Comparison of ENCODE assay signal across 8 mouse cellular contexts in genomic region chr11:88251972-88252766, GRCm38 (mm10). TPM values are rescaled to one million over a fixed set of nuclear protein-coding genes. Genes with fewer than 3 reads are reported as not detected.
DNase-seq lines count a peak whose midpoint lies in the region; ATAC-seq lines count a peak whose summit lies in the region.

No protein-coding gene starts in this region.

- intact Hi-C loops in heart, postnatal 10 days (cut with DNase I) = loop anchor here (1.0 to 10.0 kb wide), 7 partner anchors 35 to 571 kb away; no protein-coding TSS in a partner anchor

- peak overlapping the region; percentile 21; the same call in 1 of the 2 replicates for H3K9ac ChIP-seq in forebrain, embryonic 14.5 days (ENCODE audit: low read length)
- no peak overlapping the region for H3K9ac ChIP-seq in liver, embryonic 16.5 days (ENCODE audit: low read depth, low read length)
- no peak overlapping the region for H3K9ac ChIP-seq in neural tube, embryonic 12.5 days
- peak overlapping the region; percentile 21 for H3K9ac ChIP-seq in stomach, embryonic 16.5 days (ENCODE audit: low read length)

- H3K4me1 ChIP-seq in forebrain, embryonic 14.5 days (ENCODE audit: control insufficient read depth, insufficient read depth, low read length) = peaks cover 12% of the 10 kb centered on the region
- H3K4me1 ChIP-seq in liver, embryonic 16.5 days (ENCODE audit: control insufficient read depth, low read depth, low read length) = no peaks in the 10 kb centered on the region
- H3K4me1 ChIP-seq in neural tube, embryonic 12.5 days = peaks cover 54% of the 10 kb centered on the region
- H3K4me1 ChIP-seq in stomach, embryonic 16.5 days (ENCODE audit: control insufficient read depth, insufficient read depth, low read length) = peaks cover 13% of the 10 kb centered on the region

- H3K4me2 ChIP-seq in forebrain, embryonic 14.5 days (ENCODE audit: low read length) = peak overlapping the region; percentile 38; the same call in 1 of the 2 replicates
- no peak overlapping the region for H3K4me2 ChIP-seq in liver, embryonic 16.5 days (ENCODE audit: low read depth, low read length)
- peak overlapping the region; percentile 40 for H3K4me2 ChIP-seq in neural tube, embryonic 12.5 days (replicated peaks)
- H3K4me2 ChIP-seq in stomach, embryonic 16.5 days (ENCODE audit: low read depth, low read length) = peak overlapping the region; percentile 46

- peak overlapping the region; percentile 53; the same call in 1 of the 2 replicates for H3K27ac ChIP-seq in forebrain, embryonic 14.5 days (ENCODE audit: low read depth, low read length)
- H3K27ac ChIP-seq in liver, embryonic 16.5 days (ENCODE audit: low read length) = no peak overlapping the region
- H3K27ac ChIP-seq in neural tube, embryonic 12.5 days = peak overlapping the region; percentile 59; the same call in 1 of the 2 replicates
- H3K27ac ChIP-seq in stomach, embryonic 16.5 days (ENCODE audit: low read length) = no peak overlapping the region

- no peaks in the 10 kb centered on the region for H3K9me3 ChIP-seq in forebrain, embryonic 14.5 days (replicated peaks; ENCODE audit: control insufficient read depth, low read length)
- H3K9me3 ChIP-seq in liver, embryonic 16.5 days (replicated peaks; ENCODE audit: control insufficient read depth, low read length) = no peaks in the 10 kb centered on the region
- H3K9me3 ChIP-seq in neural tube, embryonic 12.5 days = no peaks in the 10 kb centered on the region
- H3K9me3 ChIP-seq in stomach, embryonic 16.5 days (replicated peaks; ENCODE audit: control insufficient read depth, low read length) = no peaks in the 10 kb centered on the region

- ATAC-seq in forebrain, embryonic 14.5 days = peak; percentile 96
- ATAC-seq in liver, embryonic 16.5 days (ENCODE audit: low read depth) = peak; percentile 35; the same call in 1 of the 2 replicates
- ATAC-seq in neural tube, embryonic 12.5 days (ENCODE audit: low FRiP score, low read depth) = peak; percentile 91
- peak; percentile 79 for ATAC-seq in stomach, embryonic 16.5 days (ENCODE audit: insufficient read depth, low FRiP score)

- H3K36me3 ChIP-seq in forebrain, embryonic 14.5 days (ENCODE audit: control insufficient read depth, insufficient read depth, low read length) = no peaks in the 10 kb centered on the region
- no peaks in the 10 kb centered on the region for H3K36me3 ChIP-seq in liver, embryonic 16.5 days (ENCODE audit: control insufficient read depth, insufficient read depth)
- H3K36me3 ChIP-seq in neural tube, embryonic 12.5 days = no peaks in the 10 kb centered on the region
- no peaks in the 10 kb centered on the region for H3K36me3 ChIP-seq in stomach, embryonic 16.5 days (ENCODE audit: control insufficient read depth, insufficient read depth, low read length)

- peak; percentile 67 to 75 for DNase-seq in CD8-positive naive resting alpha-beta T cell, adult 2 months (ENCODE audit: low read depth in 2 of 2, low spot score in 2 of 2)
- peak; percentile 29 for DNase-seq in c-Kit-positive CD71-positive TER-119-positive erythroid progenitor cells, embryonic 14.5 days (ENCODE audit: low spot score)
- peak; percentile 89 for DNase-seq in forebrain, embryonic 14.5 days (ENCODE audit: low spot score)
- DNase-seq in heart, postnatal 10 days = peak; percentile 92 to 94
- DNase-seq in kidney, postnatal 4 days = peak; percentile 92 to 94

- H3K27me3 ChIP-seq in forebrain, embryonic 14.5 days (replicated peaks; ENCODE audit: control insufficient read depth, insufficient read depth, low read length) = no peaks in the 10 kb centered on the region
- H3K27me3 ChIP-seq in liver, embryonic 16.5 days (ENCODE audit: control insufficient read depth, insufficient read depth, low read depth, low read length) = no peaks in the 10 kb centered on the region; the same call in 1 of the 2 replicates
- H3K27me3 ChIP-seq in neural tube, embryonic 12.5 days (replicated peaks) = no peaks in the 10 kb centered on the region
- no peaks in the 10 kb centered on the region for H3K27me3 ChIP-seq in stomach, embryonic 16.5 days (ENCODE audit: control insufficient read depth, insufficient read depth, low read length)

- H3K4me3 ChIP-seq in forebrain, embryonic 14.5 days (ENCODE audit: low read depth, low read length) = no peak overlapping the region
- no peak overlapping the region for H3K4me3 ChIP-seq in liver, embryonic 16.5 days (ENCODE audit: low read depth, low read length)
- H3K4me3 ChIP-seq in neural tube, embryonic 12.5 days = no peak overlapping the region
- H3K4me3 ChIP-seq in stomach, embryonic 16.5 days (replicated peaks; ENCODE audit: low read length) = peak overlapping the region; percentile 12; the same call in 1 of the 2 replicates

- 14% methylated on average over 22 of the region's 22 CpGs for WGBS in forebrain, embryonic 14.5 days
- 9% methylated on average over 22 of the region's 22 CpGs for WGBS in liver, embryonic 16.5 days (ENCODE audit: insufficient replicate concordance)
- WGBS in neural tube, embryonic 12.5 days = 10% methylated on average over 22 of the region's 22 CpGs
- 13% methylated on average over 22 of the region's 22 CpGs for WGBS in stomach, embryonic 16.5 days

RNA-seq across cellular contexts. Expression of gene Ccdc182, which starts 41.7 kb away (rescaled TPM):
- polyA plus RNA-seq in forebrain, embryonic 14.5 days (2014; fragmentation: Nextera tagmentation; extraction: Ambion mirVana) = 0.24 TPM in 1 of 2 replicates, not detected in the other
- total RNA-seq in heart, postnatal 10 days (2021) = not detected
- polyA plus RNA-seq in liver, embryonic 16.5 days (2015; fragmentation: Nextera tagmentation; extraction: Ambion mirVana) = not detected in 2 replicates
- polyA plus RNA-seq in neural tube, embryonic 12.5 days (2016; fragmentation: Nextera tagmentation; extraction: Ambion mirVana) = 11.4 and 14.5 TPM in 2 replicates
- polyA plus RNA-seq in stomach, embryonic 16.5 days (2015; fragmentation: Nextera tagmentation; extraction: Ambion mirVana) = not detected in 2 replicates

RNA-seq across cellular contexts. Expression of gene Mrps23, which starts 48.0 kb away (rescaled TPM):
- 75.5 and 80.8 TPM in 2 replicates for polyA plus RNA-seq in forebrain, embryonic 14.5 days (2014; fragmentation: Nextera tagmentation; extraction: Ambion mirVana)
- total RNA-seq in heart, postnatal 10 days (2021) = 100 to 1,000 TPM; 250 to 256 TPM
- polyA plus RNA-seq in liver, embryonic 16.5 days (2015; fragmentation: Nextera tagmentation; extraction: Ambion mirVana) = 23.5 and 26.1 TPM in 2 replicates
- polyA plus RNA-seq in neural tube, embryonic 12.5 days (2016; fragmentation: Nextera tagmentation; extraction: Ambion mirVana) = 70.1 and 71.6 TPM in 2 replicates
- polyA plus RNA-seq in stomach, embryonic 16.5 days (2015; fragmentation: Nextera tagmentation; extraction: Ambion mirVana) = 50.1 and 57.9 TPM in 2 replicates

Comparison
In these comparisons a context has a peak if more than half of its experiments do, and no peak if none do; other contexts are left out.
1. DNase-seq: peak in every context shown above with its lines; median percentile 93 in heart, postnatal 10 days; 93 in kidney, postnatal 4 days; 89 in forebrain, embryonic 14.5 days; 71 in CD8-positive naive resting alpha-beta T cell, adult 2 months; 29 in c-Kit-positive CD71-positive TER-119-positive erythroid progenitor cells, embryonic 14.5 days.
2. ATAC-seq: peak in every context shown above with its lines; median percentile 96 in forebrain, embryonic 14.5 days; 91 in neural tube, embryonic 12.5 days; 79 in stomach, embryonic 16.5 days; 35 in liver, embryonic 16.5 days.
3. H3K27ac ChIP-seq: peak in forebrain, embryonic 14.5 days (single experiment) and neural tube, embryonic 12.5 days (single experiment); none in liver, embryonic 16.5 days (single experiment) and stomach, embryonic 16.5 days (single experiment).
4. H3K9ac ChIP-seq: peak in forebrain, embryonic 14.5 days (single experiment) and stomach, embryonic 16.5 days (single experiment); none in liver, embryonic 16.5 days (single experiment) and neural tube, embryonic 12.5 days (single experiment).